Mouse (Mus musculus): ENCODE measurements around the gene Krtap20-2.
"Not testable (repeated sequence)": the region's sequence is repeated elsewhere in the genome, so short reads cannot be mapped to it uniquely, and the experiment has no call there.

DNA sequence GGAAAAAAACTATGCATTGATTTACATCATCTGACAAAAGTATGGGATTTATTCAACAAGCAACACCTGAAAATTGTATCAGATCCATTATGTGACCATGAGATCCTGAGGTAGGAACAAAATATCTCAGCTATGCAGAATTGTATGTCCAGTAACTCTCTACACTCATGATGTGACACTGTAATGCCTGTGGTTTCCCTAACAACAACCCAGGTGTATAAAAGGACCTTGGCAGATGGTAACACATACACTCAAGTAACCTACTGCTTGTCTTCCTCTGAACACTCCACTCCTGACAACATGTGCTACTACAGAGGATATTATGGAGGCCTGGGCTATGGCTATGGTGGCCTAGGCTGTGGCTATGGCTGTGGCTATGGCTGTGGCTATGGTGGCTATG lies 36.5 kb upstream of the Krtap20-2 start, which contains the start of gene Gm7735:
- not testable (repeated sequence) for TF ChIP-seq CTCF (IDR thresholded peaks at IDR 0.05; ENCODE audit: control insufficient read depth, insufficient read depth, low read length); POLR2A (IDR thresholded peaks at IDR 0.05; ENCODE audit: borderline replicate concordance, control insufficient read depth, low read depth, low read length)
